Mouse (Mus musculus) brain, embryonic 14.5 days (tissue): ENCODE measurements around the gene Anp32b. TPM values are rescaled to one million over a fixed set of nuclear protein-coding genes. Genes with fewer than 3 reads are reported as not detected.
A peak's percentile ranks its signal among the peaks of the same experiment; 100 is the strongest.

Experiments used
- DNase-seq: peaks from one replicate; pipeline ENCODE4 v3.0.0-alpha.2; 2011; ENCODE audit warnings: low read depth
- CTCF ChIP-seq: fragments of 200-500 bp; IDR thresholded peaks from 2 replicates; pipeline ENCODE4 v1.5.1; 2012; ENCODE audit warnings: inconsistent platforms, mild to moderate bottlenecking, moderate library complexity, borderline replicate concordance; ENCODE audit not compliant: insufficient read depth, insufficient read length; ENCODE audit errors: extremely low read depth
- POLR2A ChIP-seq: fragments of 200-500 bp; IDR thresholded peaks from 2 replicates; pipeline ENCODE4 v1.6.1; 2012; ENCODE audit warnings: mild to moderate bottlenecking, inconsistent platforms, borderline replicate concordance; ENCODE audit not compliant: poor library complexity, insufficient read depth, insufficient read length, severe bottlenecking; ENCODE audit errors: extremely low read depth
- polyA plus RNA-seq: library from polyadenylated mRNA; depleted of rRNA; stranded (reverse); fragments of >200 nt; gene quantifications from 2 replicates; pipeline ENCODE4 v1.2.3, GENCODE M21; 2012

Anp32b gene
- polyA plus RNA-seq, 1 experiment: 65.2 TPM

- TF ChIP-seq POLR2A (no peak), CTCF (no peak)
- no peak for DNase-seq
These were observed 7.7 kb downstream of the Anp32b start for GRCm38 (mm10) chr4:46458411-46458810.

GRCm38 (mm10) chr4:46463130-46463830 is 12.6 kb downstream of the Anp32b start:
- TF ChIP-seq POLR2A (no peak), CTCF (peak; percentile 58; the same call in 1 of the 2 replicates)
- DNase-seq: peak; percentile 61

DNA sequence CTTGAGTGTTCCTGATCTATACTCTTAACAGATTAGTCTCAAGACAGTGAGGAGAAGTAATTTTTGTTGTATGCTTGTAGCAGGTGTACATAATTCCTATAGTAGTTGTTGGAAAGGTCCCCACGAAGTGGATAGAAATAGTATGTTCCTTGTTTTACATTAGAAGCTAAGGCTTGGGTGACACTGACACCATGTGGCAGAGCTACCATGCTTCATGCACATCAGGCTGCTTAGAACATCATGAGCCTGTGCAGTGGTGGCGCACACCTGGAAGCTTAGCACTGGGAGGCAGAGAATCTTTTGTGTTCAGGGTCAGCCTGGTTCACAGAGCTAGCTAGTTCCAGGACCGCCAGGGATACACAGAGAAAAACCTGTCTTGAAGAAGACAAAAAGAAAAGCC is 15.0 kb downstream of the Anp32b start:
- peak; percentile 46 for DNase-seq
- no peak for TF ChIP-seq POLR2A
- TF ChIP-seq CTCF: peak; percentile 27; the same call in 1 of the 2 replicates

DNA sequence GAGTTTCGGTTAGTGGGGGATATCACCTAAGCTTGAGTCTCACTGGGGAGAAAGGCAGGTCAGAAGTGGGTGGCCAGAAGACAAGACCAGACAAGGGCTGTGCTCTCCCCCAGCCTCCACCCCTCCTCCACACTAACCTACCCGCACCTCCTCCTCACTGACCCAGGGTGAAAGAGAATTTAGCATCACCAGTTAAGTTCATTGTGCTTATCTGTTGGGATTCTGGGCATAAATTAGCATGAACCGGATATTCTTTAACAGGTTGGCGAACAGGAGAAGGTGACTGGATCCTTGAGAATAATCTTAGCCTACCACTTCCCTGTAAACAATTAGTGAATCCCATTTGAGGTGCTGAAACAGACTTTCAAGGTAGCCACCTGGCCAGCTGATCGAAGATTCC is 24.4 kb downstream of the Anp32b start:
- TF ChIP-seq POLR2A: no peak
- TF ChIP-seq CTCF: no peak
- DNase-seq: no peak

GRCm38 (mm10) chr4:46479081-46479480 is 28.4 kb downstream of the Anp32b start:
- no peak for DNase-seq
- no peak for TF ChIP-seq POLR2A

- DNase-seq: no peak
- TF ChIP-seq CTCF: no peak
- TF ChIP-seq POLR2A: no peak
These were observed 35.2 kb downstream of the Anp32b start for GRCm38 (mm10) chr4:46485696-46486417.

DNA sequence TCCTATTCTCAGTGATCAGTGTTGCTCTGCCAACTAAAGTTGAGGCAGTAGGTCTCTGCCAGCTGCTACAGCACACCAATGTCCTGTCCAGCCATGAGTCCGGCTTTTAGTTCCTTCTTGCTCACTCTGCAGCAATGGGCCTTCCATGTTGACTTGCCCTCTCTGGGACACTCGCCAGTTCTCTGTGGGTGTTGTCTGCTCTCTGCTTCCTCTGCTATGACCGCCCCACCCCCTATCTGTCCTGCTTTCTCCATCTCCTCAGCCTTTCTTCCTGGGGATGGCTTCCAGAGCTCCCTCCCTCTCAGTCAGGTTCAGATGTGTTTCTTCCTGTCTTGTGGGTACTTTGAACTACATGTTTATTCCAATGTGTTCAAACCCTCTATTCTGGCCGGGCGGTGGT is 36.6 kb downstream of the Anp32b start:
- DNase-seq: no peak
- TF ChIP-seq CTCF (no peak), POLR2A (no peak)

GRCm38 (mm10) chr4:46489028-46489925 is 38.6 kb downstream of the Anp32b start, which contains the start of gene Nans:
Gene Nans (plus strand): TSS chr4:46489248.
- DNase-seq: peak; percentile 99
- TF ChIP-seq CTCF (no peak), POLR2A (peak; percentile 75)

DNA sequence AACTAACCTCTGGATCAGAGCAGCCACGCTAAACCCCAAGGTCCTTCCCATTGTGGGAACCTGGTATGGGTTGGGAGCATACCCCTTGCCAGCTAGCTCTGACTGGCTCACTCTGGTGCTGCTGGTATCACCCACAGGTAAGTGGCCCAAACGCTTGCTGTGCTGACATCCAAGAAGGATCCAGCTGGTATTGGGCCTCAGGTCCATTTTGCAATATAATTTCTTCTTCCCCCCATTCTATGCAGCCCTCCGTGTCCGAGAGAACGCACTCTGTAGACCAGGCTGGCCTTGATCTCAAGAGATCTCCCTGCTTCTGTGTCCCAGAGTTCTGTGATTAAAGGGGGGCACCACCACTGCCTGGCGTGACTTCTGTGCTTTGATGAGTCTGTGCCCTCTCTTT is 42.4 kb downstream of the Anp32b start:
- DNase-seq: no peak
- TF ChIP-seq POLR2A (no peak), CTCF (no peak)

- TF ChIP-seq CTCF: no peak
- no peak for TF ChIP-seq POLR2A
These were observed 44.8 kb downstream of the Anp32b start for GRCm38 (mm10) chr4:46495543-46495942.

GRCm38 (mm10) chr4:46497286-46497892 is 46.7 kb downstream of the Anp32b start:
- peak; percentile 56 for DNase-seq
- TF ChIP-seq CTCF: peak; percentile 90
- TF ChIP-seq POLR2A: no peak

More at GRCm38 (mm10) chr4:46495543-46495942, 44.8 kb downstream of the Anp32b start:
- no peak for DNase-seq

- no peak for TF ChIP-seq POLR2A
- TF ChIP-seq CTCF: no peak
- no peak for DNase-seq
These were observed 47.8 kb downstream of the Anp32b start for GRCm38 (mm10) chr4:46498511-46498910.
